Mouse (Mus musculus) spleen, postnatal 10 days (tissue): ENCODE data around the gene Armc10.
"Not testable (repeated sequence)": the region's sequence is repeated elsewhere in the genome, so short reads cannot be mapped to it uniquely, and the experiment has no call there.

Experiments used
- DNase-seq, 2 experiments: peaks; one replicate each; pipeline ENCODE4 v3.0.0; 2021 to 2022; ENCODE audit warnings: low spot score in 2 of 2

The Armc10 gene

DNA sequence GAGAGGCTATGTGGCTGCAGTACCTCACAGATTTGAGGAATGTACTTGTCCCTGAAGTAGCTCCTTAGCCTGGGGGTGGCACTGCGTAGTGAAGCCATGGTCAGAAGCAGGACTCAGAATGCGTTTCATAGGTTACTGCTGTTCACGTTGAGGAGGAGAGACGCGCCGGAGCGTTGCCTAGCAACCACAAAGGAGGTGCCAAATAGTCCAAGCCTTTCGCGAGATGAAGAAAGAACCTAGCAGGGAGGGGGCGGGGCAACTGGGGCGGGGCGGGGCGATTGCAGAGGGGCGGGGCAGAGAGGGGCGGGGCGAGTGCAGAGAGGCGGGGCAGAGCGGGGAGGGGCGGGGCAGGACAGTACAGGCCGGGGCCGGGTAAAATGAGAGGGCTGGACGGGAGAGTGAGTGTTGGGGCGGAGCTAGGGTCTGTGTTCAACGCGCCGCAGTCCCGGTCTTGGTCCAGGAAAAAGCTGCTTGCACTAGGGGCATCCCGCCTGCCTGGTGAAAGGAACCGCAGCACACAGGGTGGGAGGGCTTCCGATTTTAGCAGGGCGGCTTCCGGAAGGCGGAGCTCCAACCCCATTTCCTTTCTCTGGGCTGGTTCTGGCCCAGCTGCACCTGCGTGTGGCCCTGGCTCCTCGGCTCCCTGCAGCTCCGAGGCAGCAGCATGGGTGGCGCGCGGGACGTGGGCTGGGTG is at the start of gene Armc10, which contains the start of gene Fbxl13:
Armc10 (plus strand) TSS at position 375 of the 694 bp plus-strand sequence.
Fbxl13 (minus strand) TSS at position 196 of the 694 bp plus-strand sequence.
- DNase-seq: peak; percentile 59 to 87

DNA sequence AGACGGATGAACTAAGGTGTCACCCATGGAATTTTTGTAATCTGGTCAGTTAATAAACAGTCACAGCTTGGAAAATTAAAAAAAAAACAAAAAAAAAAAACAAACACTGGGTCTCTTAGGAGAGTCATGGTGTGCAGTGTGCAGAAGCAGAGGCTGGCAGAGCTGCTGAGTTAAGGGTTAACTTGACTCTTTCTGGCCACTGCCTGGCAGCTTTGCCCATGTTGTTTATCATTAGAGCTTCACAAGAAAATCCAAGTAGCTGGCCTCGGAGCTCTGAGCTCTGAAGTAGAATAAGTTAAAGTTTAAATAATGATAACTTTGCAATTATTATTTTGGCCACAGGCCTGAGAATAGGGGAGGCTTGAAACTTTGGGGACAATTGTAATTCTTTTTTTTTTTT is 46.1 kb upstream of the Armc10 start:
- not testable (repeated sequence) for DNase-seq

DNA sequence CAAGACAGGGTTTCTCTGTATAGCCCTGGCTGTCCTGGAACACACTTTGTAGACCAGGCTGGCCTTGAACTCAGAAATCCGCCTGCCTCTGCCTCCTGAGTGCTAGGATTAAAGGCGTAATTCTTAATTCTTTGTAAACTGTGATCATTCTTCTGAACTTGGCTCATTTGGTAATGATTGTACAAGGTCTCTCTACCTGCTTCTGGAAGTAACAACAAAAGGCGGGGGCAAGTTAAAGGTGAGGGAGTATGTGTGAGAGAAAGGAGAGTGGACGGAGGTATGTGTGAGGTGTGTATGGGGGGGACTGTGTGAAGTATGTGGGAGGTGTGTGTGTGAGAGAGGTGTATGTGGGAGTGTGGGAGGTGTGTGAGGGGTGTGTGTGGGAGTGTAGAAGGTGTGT is 45.7 kb upstream of the Armc10 start:
- DNase-seq: no peak

- DNase-seq: no peak
These were observed 39.7 kb upstream of the Armc10 start for GRCm38 (mm10) chr5:21605936-21606335.

DNA sequence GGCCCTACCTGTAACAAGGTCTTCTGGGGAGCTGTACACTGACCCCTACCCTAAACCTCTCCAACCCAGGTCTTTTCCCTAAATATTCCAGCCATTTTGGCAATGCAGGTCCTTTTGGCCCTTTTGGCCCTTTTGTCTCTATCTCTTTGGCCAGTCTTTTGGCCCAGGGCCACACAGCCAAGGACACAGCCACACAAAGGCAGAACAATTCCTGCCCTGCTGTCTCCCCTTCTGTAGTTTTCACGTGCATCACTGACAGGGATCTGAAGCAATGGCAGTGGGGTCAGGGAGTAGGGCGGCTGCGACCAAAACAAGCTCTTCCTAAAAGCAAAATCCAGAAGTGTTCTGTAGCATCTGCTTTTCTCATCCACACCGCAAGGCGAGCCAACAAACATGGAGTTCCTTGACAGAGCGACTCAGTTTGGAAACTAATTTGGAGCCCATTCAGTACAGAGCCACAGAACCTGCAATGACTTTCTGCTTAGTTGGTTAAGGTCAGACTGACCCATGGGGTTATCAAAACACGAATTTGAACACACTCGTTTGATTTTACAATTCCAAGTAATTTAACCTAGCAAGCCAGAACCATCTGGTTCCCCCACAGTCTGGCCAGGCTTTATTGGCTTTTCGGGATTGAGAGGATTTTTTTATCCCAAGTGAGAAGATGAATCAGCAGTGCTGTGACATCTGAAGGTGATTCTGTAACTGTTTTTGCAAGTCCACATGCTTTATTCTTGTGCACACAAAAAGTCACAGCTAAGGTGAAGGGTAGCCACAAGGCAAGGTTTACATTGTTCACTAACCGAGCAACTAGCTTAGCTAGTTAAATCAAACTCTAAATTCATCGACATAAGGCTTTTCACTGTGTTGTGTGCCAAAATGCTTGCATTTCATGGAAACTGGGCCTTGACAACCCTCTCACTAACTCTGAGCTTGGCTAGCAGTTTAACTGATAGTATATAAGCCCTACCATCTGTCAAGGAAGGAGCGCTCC is 37.0 kb upstream of the Armc10 start:
- DNase-seq: no peak

DNA sequence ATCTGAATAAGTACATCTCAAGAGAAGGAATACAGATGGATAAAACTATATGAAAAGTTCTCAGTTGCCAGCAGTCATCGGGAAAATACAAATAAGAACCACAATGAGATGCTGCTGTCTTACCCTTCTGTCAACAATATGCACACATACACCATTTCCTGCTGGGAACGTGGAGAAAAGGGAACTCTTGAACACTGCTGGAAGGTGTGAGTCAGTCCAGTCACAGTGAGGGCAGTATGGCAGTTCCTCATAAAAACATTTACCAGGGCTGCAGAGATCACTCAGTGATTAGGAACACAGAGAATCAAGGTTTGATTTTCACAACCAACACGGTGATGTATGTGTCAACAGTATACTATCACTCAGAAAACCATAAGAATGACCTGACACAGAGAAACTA is 34.6 kb upstream of the Armc10 start:
- DNase-seq: no peak

- not testable (repeated sequence) for DNase-seq
These were observed 31.3 kb upstream of the Armc10 start for GRCm38 (mm10) chr5:21614299-21614698.

GRCm38 (mm10) chr5:21616450-21617009 is 29.1 kb upstream of the Armc10 start:
- no peak for DNase-seq

DNA sequence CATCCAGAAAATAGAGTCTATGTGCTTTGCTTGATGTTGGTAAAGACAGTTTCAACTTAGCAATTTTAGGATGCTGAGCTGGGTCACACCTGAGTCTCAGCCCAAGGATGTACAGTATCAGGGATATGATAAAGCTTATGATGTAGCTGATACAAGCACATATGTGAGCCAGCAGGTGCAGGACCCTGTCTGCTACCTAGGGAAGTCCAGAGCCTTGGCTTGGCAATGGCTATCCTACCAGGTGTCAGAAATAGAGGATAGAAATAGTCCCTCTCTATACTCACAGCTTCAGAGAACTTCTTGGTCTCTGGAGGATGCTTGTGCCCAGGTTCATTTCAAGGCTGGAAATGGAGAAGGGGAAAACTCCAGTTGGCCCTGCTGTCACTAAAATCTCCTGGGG is 19.7 kb upstream of the Armc10 start:
- no peak for DNase-seq

DNA sequence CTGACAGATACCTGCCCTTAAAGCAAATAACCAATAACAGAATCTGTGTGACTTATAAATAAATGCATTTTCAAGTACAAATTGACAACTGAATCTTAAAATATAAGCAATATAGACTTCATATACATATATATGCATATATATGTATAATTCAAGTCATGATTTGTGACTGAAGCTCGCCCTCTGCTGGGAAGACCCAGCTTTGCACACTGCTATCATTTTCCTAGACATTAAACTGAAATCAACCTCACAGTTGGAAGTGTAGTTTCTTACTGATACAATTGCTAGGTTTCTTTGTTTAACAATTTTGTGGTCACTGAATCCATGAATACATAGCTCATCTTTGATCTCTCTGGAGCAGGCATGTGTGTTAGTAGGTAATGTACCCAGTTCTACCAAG is 4.7 kb upstream of the Armc10 start:
- DNase-seq: peak; percentile 15 to 69

GRCm38 (mm10) chr5:21643606-21644005 is 2.0 kb upstream of the Armc10 start:
- no peak for DNase-seq

- peak in 1 of 2 experiments; percentile 47 for DNase-seq
These were observed 648 bp upstream of the Armc10 start for GRCm38 (mm10) chr5:21644891-21645438.

GRCm38 (mm10) chr5:21646133-21646491 is 499 bp downstream of the Armc10 start:
- no peak for DNase-seq

GRCm38 (mm10) chr5:21650736-21651135 is 5.1 kb downstream of the Armc10 start:
- no peak for DNase-seq

- DNase-seq: no peak
These were observed 6.4 kb downstream of the Armc10 start for GRCm38 (mm10) chr5:21651885-21652612.

GRCm38 (mm10) chr5:21656912-21657311 is 11.3 kb downstream of the Armc10 start:
- no peak for DNase-seq

DNA sequence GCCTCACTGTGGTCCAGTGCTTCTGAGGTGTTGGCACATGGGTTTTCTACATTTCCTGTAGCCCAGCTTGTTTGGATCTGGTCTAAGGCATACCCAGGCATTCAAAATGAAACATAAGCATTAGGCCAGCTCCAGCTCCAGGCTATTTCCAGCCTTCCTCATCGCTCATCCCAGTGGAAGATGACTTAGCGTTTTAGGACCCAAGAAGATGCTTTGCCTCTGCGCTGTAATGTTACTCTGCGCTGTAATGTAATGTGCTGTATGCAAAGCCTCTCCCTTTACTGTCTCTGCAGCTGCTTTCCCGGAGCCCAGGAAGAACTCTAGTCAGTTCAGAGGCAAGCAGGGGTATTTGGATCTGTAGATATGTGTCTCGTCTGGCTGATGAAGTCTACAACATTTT is 12.4 kb downstream of the Armc10 start:
- no peak for DNase-seq

GRCm38 (mm10) chr5:21658623-21659395 is 13.2 kb downstream of the Armc10 start:
- DNase-seq: peak; percentile 58 to 86

DNA sequence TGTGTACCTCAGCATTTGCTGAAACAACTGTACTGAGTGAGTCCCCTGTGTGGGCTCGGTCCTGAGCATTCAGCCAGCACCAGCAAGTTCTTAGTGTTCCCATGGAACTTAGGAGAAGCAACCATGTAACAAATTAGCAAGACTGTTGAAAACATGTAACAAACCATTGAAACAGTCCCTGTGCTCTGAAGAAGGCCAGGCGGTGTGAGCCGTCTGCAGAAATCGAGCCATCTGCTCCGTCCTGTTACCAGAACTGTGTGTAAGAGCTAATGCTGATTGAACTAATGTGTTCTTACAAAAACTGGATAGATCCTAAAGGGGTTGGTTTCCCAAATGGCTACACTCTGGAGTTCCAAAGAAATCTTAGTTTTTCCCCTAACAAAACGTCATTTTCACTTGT is 15.2 kb downstream of the Armc10 start:
- no peak for DNase-seq

- DNase-seq: no peak
These were observed 17.5 kb downstream of the Armc10 start for GRCm38 (mm10) chr5:21663081-21663480.
